Mouse (Mus musculus) intestine, embryonic 16.5 days (tissue): ENCODE measurements at regions not wholly inside any gene's neighbourhood (a gene's known extent, or its start where the extent isn't known, plus 50 kb on each side); places are given as distances from the start of the nearest gene placed in this dataset.

Experiments
- ATAC-seq: fragments of 200-750 bp; cut with Nextera tagmentation; 2 replicates; pipeline ENCODE4 v1.8.0; 2017; ENCODE audit warnings: moderate TSS enrichment, moderate library complexity
- H3K27ac ChIP-seq: fragments of 300-500 bp; sonication (generic); 2 replicates; pipeline ENCODE4 v1.5.1; 2014; ENCODE audit warnings: mild to moderate bottlenecking, low read length
- H3K27me3 ChIP-seq: fragments of 300-500 bp; sonication (generic); replicated peaks from 2 replicates; pipeline ENCODE4 v1.6.1; 2014; ENCODE audit warnings: low read length, control low read depth, mixed read lengths; ENCODE audit not compliant: control insufficient read depth, insufficient read depth
- H3K36me3 ChIP-seq: fragments of 300-500 bp; sonication (generic); 2 replicates; pipeline ENCODE4 v1.6.1; 2014; ENCODE audit warnings: low read length, control low read depth; ENCODE audit not compliant: control insufficient read depth, insufficient read depth
- H3K4me1 ChIP-seq: fragments of 300-500 bp; sonication (generic); 2 replicates; pipeline ENCODE4 v1.6.1; 2014; ENCODE audit warnings: low read length, control low read depth, mixed read lengths; ENCODE audit not compliant: control insufficient read depth, insufficient read depth
- H3K4me2 ChIP-seq: fragments of 300-500 bp; sonication (generic); 2 replicates; pipeline ENCODE4 v1.6.1; 2014; ENCODE audit warnings: low read depth, low read length, control low read depth
- H3K4me3 ChIP-seq: fragments of 300-500 bp; sonication (generic); 2 replicates; pipeline ENCODE4 v1.5.1; 2014; ENCODE audit warnings: mild to moderate bottlenecking, low read length
- H3K9ac ChIP-seq: fragments of 300-500 bp; sonication (generic); 2 replicates; pipeline ENCODE4 v1.6.1; 2014; ENCODE audit warnings: low read depth, low read length
- H3K9me3 ChIP-seq: fragments of 300-500 bp; sonication (generic); 2 replicates; pipeline ENCODE4 v1.6.1; 2016; ENCODE audit warnings: low read length, control low read depth; ENCODE audit not compliant: control insufficient read depth
- WGBS: fragments of 180-500 bp; shearing (Covaris S2); extraction: QIAGEN DNeasy Blood & Tissue Kit; methylation state at CpG from one replicate; pipeline ENCODE4 v1.1.7; 2014; 5-methylcytosine and 5-hydroxymethylcytosine counted together

DNA sequence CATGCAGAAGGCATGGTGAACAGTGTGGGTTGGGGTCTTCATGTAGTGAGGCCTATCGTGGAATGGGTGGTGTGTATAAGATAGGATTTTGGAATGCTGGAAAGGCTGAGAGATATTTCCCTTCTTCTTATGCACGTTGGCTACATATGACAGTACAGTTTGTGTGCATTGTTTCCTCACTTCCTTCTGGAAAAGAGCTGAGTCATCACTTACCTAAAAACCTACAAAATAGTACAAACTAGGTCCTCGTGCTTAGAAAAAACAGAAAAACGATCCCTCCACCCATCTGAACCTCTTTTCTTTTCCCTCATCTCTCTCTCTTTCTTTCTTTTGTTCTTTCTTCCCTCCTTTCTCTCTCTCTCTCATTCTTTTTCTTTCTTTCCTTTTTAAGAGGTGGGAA is 168.3 kb downstream of the Ifng start:
- WGBS, result 74% methylated on average over 4 of the region's 4 CpGs
- Histone ChIP-seq H3K9ac (no peak overlapping the region), H3K9me3 (no peaks in the 10 kb centered on the region), H3K27ac (no peak overlapping the region), H3K4me1 (no peaks in the 10 kb centered on the region), H3K4me3 (no peak overlapping the region), H3K36me3 (no peaks in the 10 kb centered on the region), H3K27me3 (no peaks in the 10 kb centered on the region), H3K4me2 (no peak overlapping the region)
- no peak for ATAC-seq

DNA sequence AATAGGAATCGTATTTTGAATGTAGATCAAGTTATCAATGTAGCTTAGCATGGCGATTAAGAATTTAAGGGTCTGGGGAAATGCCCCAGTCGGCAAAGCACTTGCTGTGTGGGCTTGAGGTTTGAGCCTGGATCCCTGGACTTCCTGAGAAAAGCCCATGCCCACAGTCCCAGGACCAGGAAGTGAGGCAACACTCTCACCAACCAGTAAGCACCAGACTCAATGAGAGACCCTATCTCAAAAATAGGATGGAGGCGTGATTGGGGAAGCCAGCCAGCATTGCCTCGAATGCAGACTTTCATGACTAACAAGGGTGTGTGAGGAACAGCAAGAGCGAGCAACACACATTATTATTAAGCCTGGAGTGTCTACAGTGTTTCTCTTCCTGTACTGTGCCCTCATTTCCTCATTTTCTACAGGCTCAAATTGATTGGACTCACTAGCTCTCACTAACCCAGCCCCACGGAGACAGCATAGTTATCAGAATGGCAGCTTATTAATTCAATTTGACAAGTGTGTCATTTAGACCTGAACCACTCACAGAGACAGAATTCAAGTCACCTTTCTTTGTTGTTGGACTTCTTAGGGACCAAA is 170.1 kb downstream of the Ifng start:
- no peak overlapping the region for H3K4me2 ChIP-seq
- H3K9me3 ChIP-seq, result no peaks in the 10 kb centered on the region
- H3K27ac ChIP-seq, result no peak overlapping the region
- no peak overlapping the region for H3K9ac ChIP-seq
- no peaks in the 10 kb centered on the region for H3K27me3 ChIP-seq
- H3K4me1 ChIP-seq, result no peaks in the 10 kb centered on the region
- 81% methylated on average over 7 of the region's 7 CpGs for WGBS
- no peak for ATAC-seq
- H3K36me3 ChIP-seq, result no peaks in the 10 kb centered on the region
- H3K4me3 ChIP-seq, result no peak overlapping the region

DNA sequence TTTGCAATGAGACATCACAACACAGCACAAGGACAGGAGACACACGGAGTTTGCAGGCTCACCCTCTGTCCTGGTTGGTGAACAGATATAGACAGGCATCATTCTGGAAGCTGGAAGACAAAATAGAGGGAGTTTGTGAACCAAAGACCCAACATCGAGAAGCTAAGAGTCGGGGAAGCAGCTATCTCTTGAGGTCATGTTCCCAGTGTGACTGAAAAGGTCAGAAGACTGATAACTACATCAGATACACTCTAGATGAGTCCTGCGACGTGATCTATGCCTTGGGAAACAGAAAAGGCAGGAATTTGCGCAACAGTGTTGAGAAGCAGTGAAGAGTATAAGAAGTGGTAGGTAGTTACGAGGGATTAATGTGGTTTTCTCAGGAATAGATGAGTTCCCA is 171.2 kb downstream of the Ifng start:
- no peaks in the 10 kb centered on the region for H3K27me3 ChIP-seq
- 89% methylated on average over 7 of the region's 7 CpGs for WGBS
- no peaks in the 10 kb centered on the region for H3K4me1 ChIP-seq
- no peaks in the 10 kb centered on the region for H3K9me3 ChIP-seq
- no peak overlapping the region for H3K4me3 ChIP-seq
- H3K27ac ChIP-seq, result no peak overlapping the region
- no peak for ATAC-seq
- no peak overlapping the region for H3K4me2 ChIP-seq
- H3K36me3 ChIP-seq, result no peaks in the 10 kb centered on the region
- no peak overlapping the region for H3K9ac ChIP-seq

GRCm38 (mm10) chr10:118613056-118613695 is 172.3 kb downstream of the Ifng start:
- H3K4me3 ChIP-seq, result no peak overlapping the region
- no peak overlapping the region for H3K4me2 ChIP-seq
- H3K27ac ChIP-seq, result no peak overlapping the region
- H3K36me3 ChIP-seq, result no peaks in the 10 kb centered on the region
- WGBS, result 85% methylated on average over 14 of the region's 14 CpGs
- ATAC-seq, result no peak
- no peaks in the 10 kb centered on the region for H3K9me3 ChIP-seq
- no peaks in the 10 kb centered on the region for H3K4me1 ChIP-seq
- H3K9ac ChIP-seq, result no peak overlapping the region
- H3K27me3 ChIP-seq, result no peaks in the 10 kb centered on the region

GRCm38 (mm10) chr10:118614251-118614865 is 173.5 kb downstream of the Ifng start:
- 87% methylated on average over 6 of the region's 6 CpGs for WGBS
- no peaks in the 10 kb centered on the region for H3K9me3 ChIP-seq
- no peak overlapping the region for H3K4me3 ChIP-seq
- H3K36me3 ChIP-seq, result no peaks in the 10 kb centered on the region
- H3K9ac ChIP-seq, result no peak overlapping the region
- no peak overlapping the region for H3K27ac ChIP-seq
- H3K27me3 ChIP-seq, result no peaks in the 10 kb centered on the region
- no peaks in the 10 kb centered on the region for H3K4me1 ChIP-seq
- H3K4me2 ChIP-seq, result no peak overlapping the region
- no peak for ATAC-seq

DNA sequence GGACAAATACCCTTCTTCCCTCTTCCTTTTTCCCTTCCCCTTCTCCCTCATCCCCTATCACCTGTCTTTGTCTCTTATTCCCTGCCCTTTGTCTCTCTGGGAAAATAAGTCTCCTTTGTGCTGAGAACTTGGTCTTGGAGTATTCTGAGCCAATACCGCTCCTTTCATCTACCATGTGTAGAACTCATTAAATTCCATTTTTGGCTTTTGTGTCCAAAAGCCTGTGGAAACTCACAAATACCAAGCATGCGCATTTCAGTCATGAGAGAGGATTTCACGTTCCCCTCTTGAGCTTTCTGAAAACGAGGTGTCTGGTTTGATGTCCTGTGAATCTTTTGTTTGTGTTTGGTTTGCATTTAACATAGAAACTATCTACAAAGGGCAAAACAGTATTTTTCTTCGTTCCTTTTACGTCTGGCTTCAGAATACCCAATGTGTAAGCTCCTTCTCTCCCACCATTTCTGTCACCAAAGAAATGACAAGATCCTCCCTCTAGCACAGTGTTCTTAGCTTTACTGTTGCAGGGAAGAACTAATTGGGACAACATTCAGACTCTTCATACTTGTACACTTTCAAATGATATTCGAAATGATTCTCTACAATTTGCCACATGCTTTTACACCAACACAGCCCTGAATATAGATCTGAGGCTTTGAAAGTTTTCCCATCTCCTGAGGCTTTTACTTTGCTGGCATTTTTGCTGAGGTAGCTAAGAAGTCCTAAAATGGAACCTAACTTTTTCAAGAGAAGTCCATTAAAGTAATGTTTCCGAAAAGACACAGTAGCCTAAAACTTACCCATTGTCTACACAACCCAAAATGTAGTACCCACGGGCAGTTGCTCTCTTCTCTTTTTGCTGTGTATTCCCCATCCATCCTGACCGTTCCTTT is 174.5 kb downstream of the Ifng start:
- Histone ChIP-seq H3K9ac (no peak overlapping the region), H3K9me3 (no peaks in the 10 kb centered on the region), H3K4me2 (no peak overlapping the region), H3K27ac (no peak overlapping the region), H3K4me1 (no peaks in the 10 kb centered on the region), H3K27me3 (no peaks in the 10 kb centered on the region), H3K4me3 (no peak overlapping the region), H3K36me3 (no peaks in the 10 kb centered on the region)
- ATAC-seq, result no peak
- WGBS, result 87% methylated on average over 10 of the region's 10 CpGs

- ATAC-seq, result no peak
- Histone ChIP-seq H3K4me3 (no peak overlapping the region), H3K36me3 (no peaks in the 10 kb centered on the region), H3K9ac (no peak overlapping the region), H3K4me2 (no peak overlapping the region), H3K27me3 (no peaks in the 10 kb centered on the region), H3K9me3 (no peaks in the 10 kb centered on the region), H3K27ac (no peak overlapping the region), H3K4me1 (no peaks in the 10 kb centered on the region)
- WGBS, result 82% methylated on average over 5 of the region's 5 CpGs
These were observed 175.3 kb downstream of the Ifng start for GRCm38 (mm10) chr10:118616031-118616615.

- no peak overlapping the region for H3K4me3 ChIP-seq
- no peaks in the 10 kb centered on the region for H3K27me3 ChIP-seq
- no peaks in the 10 kb centered on the region for H3K4me1 ChIP-seq
- H3K27ac ChIP-seq, result no peak overlapping the region
- no peak overlapping the region for H3K4me2 ChIP-seq
- no peaks in the 10 kb centered on the region for H3K9me3 ChIP-seq
- no peak overlapping the region for H3K9ac ChIP-seq
- WGBS, result 90% methylated on average over 6 of the region's 6 CpGs
- no peak for ATAC-seq
- H3K36me3 ChIP-seq, result no peaks in the 10 kb centered on the region
These were observed 176.6 kb downstream of the Ifng start for GRCm38 (mm10) chr10:118617291-118618044.
